Mouse (Mus musculus) hindbrain, embryonic 13.5 days (tissue): Measurements from ENCODE around the gene Slc25a39. TPM values are rescaled to one million over a fixed set of nuclear protein-coding genes. Genes with fewer than 3 reads are reported as not detected.
"Not testable (repeated sequence)": the region's sequence is repeated elsewhere in the genome, so short reads cannot be mapped to it uniquely, and the experiment has no call there.

ENCODE experiments used
- ATAC-seq: fragments of 200-750 bp; cut with Nextera tagmentation; 2 replicates; pipeline ENCODE4 v1.8.0; 2017; ENCODE audit warnings: moderate TSS enrichment; ENCODE audit not compliant: low FRiP score
- H3K27ac ChIP-seq: fragments of 300-500 bp; sonication (generic); 2 replicates; pipeline ENCODE4 v1.5.1; 2015; ENCODE audit warnings: inconsistent platforms, mild to moderate bottlenecking, moderate library complexity
- H3K27me3 ChIP-seq: fragments of 300-500 bp; sonication (generic); 2 replicates; pipeline ENCODE4 v1.6.1; 2015; ENCODE audit warnings: mild to moderate bottlenecking, inconsistent platforms
- H3K36me3 ChIP-seq: fragments of 300-500 bp; sonication (generic); 2 replicates; pipeline ENCODE4 v1.6.1; 2015; ENCODE audit warnings: mild to moderate bottlenecking, inconsistent platforms
- H3K4me1 ChIP-seq: fragments of 300-500 bp; sonication (generic); replicated peaks from 2 replicates; pipeline ENCODE4 v1.6.1; 2015; ENCODE audit warnings: inconsistent platforms
- H3K4me2 ChIP-seq: fragments of 300-500 bp; sonication (generic); 2 replicates; pipeline ENCODE4 v1.6.1; 2015; ENCODE audit warnings: inconsistent platforms, mild to moderate bottlenecking, moderate library complexity
- H3K4me3 ChIP-seq: fragments of 300-500 bp; sonication (generic); 2 replicates; pipeline ENCODE4 v1.5.1; 2015; ENCODE audit warnings: mild to moderate bottlenecking, inconsistent platforms
- H3K9ac ChIP-seq: fragments of 300-500 bp; sonication (generic); 2 replicates; pipeline ENCODE4 v1.6.1; 2015; ENCODE audit warnings: mild to moderate bottlenecking, inconsistent platforms
- H3K9me3 ChIP-seq: fragments of 300-500 bp; sonication (generic); 2 replicates; pipeline ENCODE4 v1.6.1; 2016; ENCODE audit warnings: inconsistent platforms
- WGBS: fragments of 180-500 bp; shearing (Covaris S2); methylation state at CpG from one replicate; pipeline ENCODE4 v1.1.7; 2015; 5-methylcytosine and 5-hydroxymethylcytosine counted together
- polyA plus RNA-seq: library from polyadenylated mRNA; unstranded; fragments of >200 nt; fragmentation: Nextera tagmentation; extraction: Ambion mirVana; gene quantifications from 2 replicates; pipeline ENCODE4 v1.2.1, GENCODE M21; 2015

Slc25a39 gene
- polyA plus RNA-seq, 1 experiment from 2014 or later, result 147 TPM

DNA sequence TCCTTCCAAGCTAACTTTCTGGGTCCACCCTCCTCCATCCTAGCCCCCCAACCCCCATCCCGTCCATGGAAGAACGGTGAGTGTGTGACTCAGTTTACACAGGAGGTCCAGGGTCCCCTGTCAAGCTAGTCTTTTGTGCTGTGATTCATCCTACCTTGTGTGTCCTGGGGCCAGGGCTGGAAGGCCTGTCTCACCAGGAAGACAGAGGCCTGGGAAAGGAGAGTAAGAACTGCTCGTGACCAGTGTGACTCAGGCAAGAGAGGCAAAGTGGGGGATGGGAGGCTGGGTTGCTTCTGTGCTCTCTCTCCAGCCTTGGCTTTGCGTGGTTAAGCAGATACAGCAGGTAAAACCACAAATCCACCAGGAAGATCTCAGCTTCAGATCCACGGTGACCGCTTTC lies 16.9 kb upstream of the Slc25a39 start:
- Histone ChIP-seq H3K27ac (no peak overlapping the region), H3K27me3 (0 out of 2 replicates have a peak, but pooled peaks cover 10% of the 10 kb centered on the region), H3K4me3 (no peak overlapping the region), H3K36me3 (no peaks in the 10 kb centered on the region), H3K4me1 (peaks cover 5% of the 10 kb centered on the region), H3K9ac (no peak overlapping the region), H3K4me2 (no peak overlapping the region), H3K9me3 (no peaks in the 10 kb centered on the region)
- no peak for ATAC-seq
- WGBS, result 83% methylated on average over 6 of the region's 6 CpGs

- Histone ChIP-seq H3K9me3 (no peaks in the 10 kb centered on the region), H3K4me1 (no peaks in the 10 kb centered on the region), H3K36me3 (no peaks in the 10 kb centered on the region), H3K4me2 (no peak overlapping the region), H3K27me3 (0 out of 2 replicates have a peak, but pooled peaks cover 3% of the 10 kb centered on the region), H3K27ac (no peak overlapping the region), H3K9ac (no peak overlapping the region), H3K4me3 (no peak overlapping the region)
- 56% methylated on average over 8 of the region's 8 CpGs for WGBS
- ATAC-seq, result no peak
Observed at GRCm38 (mm10) chr11:102421559-102421958, 13.8 kb upstream of the Slc25a39 start.

- Histone ChIP-seq H3K9ac (no peak overlapping the region), H3K27ac (no peak overlapping the region), H3K9me3 (no peaks in the 10 kb centered on the region), H3K4me2 (no peak overlapping the region), H3K4me3 (no peak overlapping the region), H3K36me3 (no peaks in the 10 kb centered on the region), H3K4me1 (no peaks in the 10 kb centered on the region), H3K27me3 (0 out of 2 replicates have a peak, but pooled peaks cover 7% of the 10 kb centered on the region)
- no peak for ATAC-seq
Observed at GRCm38 (mm10) chr11:102418887-102419286, 11.1 kb upstream of the Slc25a39 start.

GRCm38 (mm10) chr11:102417160-102417559 lies 9.4 kb upstream of the Slc25a39 start:
- Histone ChIP-seq H3K4me2 (no peak overlapping the region), H3K9ac (no peak overlapping the region), H3K27me3 (0 out of 2 replicates have a peak, but pooled peaks cover 7% of the 10 kb centered on the region), H3K27ac (no peak overlapping the region), H3K4me1 (no peaks in the 10 kb centered on the region), H3K36me3 (no peaks in the 10 kb centered on the region), H3K4me3 (no peak overlapping the region), H3K9me3 (no peaks in the 10 kb centered on the region)
- ATAC-seq, result no peak
- whole genome bisulfite sequencing, result 85% methylated on average over 1 of the region's 1 CpGs

- Histone ChIP-seq H3K4me1 (no peaks in the 10 kb centered on the region), H3K36me3 (no peaks in the 10 kb centered on the region), H3K4me2 (no peak overlapping the region), H3K9me3 (no peaks in the 10 kb centered on the region), H3K4me3 (no peak overlapping the region), H3K9ac (no peak overlapping the region), H3K27me3 (0 out of 2 replicates have a peak, but pooled peaks cover 3% of the 10 kb centered on the region), H3K27ac (no peak overlapping the region)
- WGBS, result 78% methylated on average over 10 of the region's 10 CpGs
- ATAC-seq, result no peak
Observed at GRCm38 (mm10) chr11:102415034-102415802, 7.5 kb upstream of the Slc25a39 start.

DNA sequence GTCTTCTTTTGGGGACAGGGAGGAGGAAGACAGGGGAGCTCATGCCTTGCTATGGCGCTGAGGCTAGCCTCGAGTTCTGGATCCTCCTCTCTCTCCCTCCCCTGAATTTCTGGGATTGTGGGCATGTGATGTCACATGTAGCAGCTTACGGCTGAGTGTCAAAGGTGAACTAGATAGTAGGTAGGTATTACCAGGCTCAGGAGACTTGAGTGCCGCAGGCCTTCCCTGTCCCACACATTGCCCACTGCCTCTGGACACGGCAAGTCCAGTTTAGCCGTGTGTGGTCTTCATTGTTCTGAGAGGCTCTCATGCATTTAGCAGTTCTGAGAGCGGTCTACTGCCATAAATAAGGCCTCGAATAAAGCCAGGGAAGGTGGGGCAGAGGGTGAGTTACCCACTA lies 5.3 kb upstream of the Slc25a39 start:
- 79% methylated on average over 8 of the region's 8 CpGs for WGBS
- ATAC-seq, result no peak
- H3K9ac ChIP-seq, result no peak overlapping the region
- no peaks in the 10 kb centered on the region for H3K9me3 ChIP-seq
- H3K27ac ChIP-seq, result no peak overlapping the region
- no peaks in the 10 kb centered on the region for H3K36me3 ChIP-seq
- peaks cover under 1% of the 10 kb centered on the region for H3K4me1 ChIP-seq
- H3K4me3 ChIP-seq, result no peak overlapping the region
- 0 out of 2 replicates have a peak, but pooled peaks cover 3% of the 10 kb centered on the region for H3K27me3 ChIP-seq
- no peak overlapping the region for H3K4me2 ChIP-seq

GRCm38 (mm10) chr11:102411704-102412103 lies 4.0 kb upstream of the Slc25a39 start:
- H3K36me3 ChIP-seq, result no peaks in the 10 kb centered on the region
- H3K9me3 ChIP-seq, result no peaks in the 10 kb centered on the region
- no peak overlapping the region for H3K27ac ChIP-seq
- H3K27me3 ChIP-seq, result 0 out of 2 replicates have a peak, but pooled peaks cover 3% of the 10 kb centered on the region
- peaks cover 9% of the 10 kb centered on the region for H3K4me1 ChIP-seq
- no peak overlapping the region for H3K4me3 ChIP-seq
- WGBS, result 9% methylated on average over 11 of the region's 11 CpGs
- H3K4me2 ChIP-seq, result no peak overlapping the region
- ATAC-seq, result no peak
- no peak overlapping the region for H3K9ac ChIP-seq

DNA sequence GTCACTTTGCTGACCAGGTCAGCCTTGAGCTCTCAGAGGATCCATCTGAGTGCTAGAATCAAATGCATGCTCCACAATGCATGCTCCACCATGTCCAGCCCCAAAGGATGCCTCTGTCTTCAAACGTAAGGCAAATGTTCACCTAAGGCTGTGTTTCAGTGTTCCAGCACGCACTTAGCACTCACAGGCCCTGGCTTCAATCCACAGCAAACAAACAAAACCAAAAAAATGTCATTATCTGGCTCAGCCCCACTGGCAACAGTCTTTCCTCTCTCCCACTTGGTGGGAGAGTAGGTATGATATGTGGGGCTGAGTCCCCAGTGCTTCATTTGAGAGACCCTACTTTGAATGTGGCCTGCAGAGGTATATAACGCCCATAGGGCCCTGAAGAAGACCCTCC lies 3.3 kb upstream of the Slc25a39 start:
- WGBS, result 84% methylated on average over 3 of the region's 3 CpGs
- Histone ChIP-seq H3K36me3 (no peaks in the 10 kb centered on the region), H3K9ac (no peak overlapping the region), H3K4me3 (no peak overlapping the region), H3K4me2 (no peak overlapping the region), H3K27me3 (0 out of 2 replicates have a peak, but pooled peaks cover 3% of the 10 kb centered on the region), H3K9me3 (no peaks in the 10 kb centered on the region), H3K4me1 (peaks cover 16% of the 10 kb centered on the region), H3K27ac (no peak overlapping the region)
- no peak for ATAC-seq

GRCm38 (mm10) chr11:102410345-102410744 lies 2.6 kb upstream of the Slc25a39 start:
- not testable (repeated sequence) for H3K27ac ChIP-seq, ATAC-seq
- WGBS, result 97% methylated on average over 3 of the region's 3 CpGs

GRCm38 (mm10) chr11:102409795-102410330 lies 2.1 kb upstream of the Slc25a39 start:
- H3K4me3 ChIP-seq, result no peak overlapping the region
- peaks cover 1% of the 10 kb centered on the region for H3K36me3 ChIP-seq
- H3K27me3 ChIP-seq, result no peaks in the 10 kb centered on the region
- ATAC-seq, result no peak
- H3K4me1 ChIP-seq, result peaks cover 28% of the 10 kb centered on the region
- no peaks in the 10 kb centered on the region for H3K9me3 ChIP-seq
- WGBS, result 95% methylated on average over 3 of the region's 3 CpGs
- no peak overlapping the region for H3K27ac ChIP-seq
- H3K9ac ChIP-seq, result no peak overlapping the region
- H3K4me2 ChIP-seq, result no peak overlapping the region

More at GRCm38 (mm10) chr11:102410345-102410744, 2.6 kb upstream of the Slc25a39 start:
- not testable (repeated sequence) for H3K4me2 ChIP-seq, H3K9me3 ChIP-seq, H3K36me3 ChIP-seq, H3K9ac ChIP-seq, H3K27me3 ChIP-seq, H3K4me3 ChIP-seq
- peaks cover 23% of the 10 kb centered on the region for H3K4me1 ChIP-seq

GRCm38 (mm10) chr11:102408888-102409794 lies 1.4 kb upstream of the Slc25a39 start:
- Histone ChIP-seq H3K27me3 (no peaks in the 10 kb centered on the region), H3K27ac (peak overlapping the region; percentile 60), H3K9ac (no peak overlapping the region; the same call in 1 of the 2 replicates), H3K36me3 (peaks cover 8% of the 10 kb centered on the region), H3K4me1 (peaks cover 34% of the 10 kb centered on the region), H3K4me2 (peak overlapping the region; percentile 93), H3K4me3 (peak overlapping the region; percentile 77), H3K9me3 (no peaks in the 10 kb centered on the region)
- 45% methylated on average over 15 of the region's 15 CpGs for WGBS
- no peak for ATAC-seq

DNA sequence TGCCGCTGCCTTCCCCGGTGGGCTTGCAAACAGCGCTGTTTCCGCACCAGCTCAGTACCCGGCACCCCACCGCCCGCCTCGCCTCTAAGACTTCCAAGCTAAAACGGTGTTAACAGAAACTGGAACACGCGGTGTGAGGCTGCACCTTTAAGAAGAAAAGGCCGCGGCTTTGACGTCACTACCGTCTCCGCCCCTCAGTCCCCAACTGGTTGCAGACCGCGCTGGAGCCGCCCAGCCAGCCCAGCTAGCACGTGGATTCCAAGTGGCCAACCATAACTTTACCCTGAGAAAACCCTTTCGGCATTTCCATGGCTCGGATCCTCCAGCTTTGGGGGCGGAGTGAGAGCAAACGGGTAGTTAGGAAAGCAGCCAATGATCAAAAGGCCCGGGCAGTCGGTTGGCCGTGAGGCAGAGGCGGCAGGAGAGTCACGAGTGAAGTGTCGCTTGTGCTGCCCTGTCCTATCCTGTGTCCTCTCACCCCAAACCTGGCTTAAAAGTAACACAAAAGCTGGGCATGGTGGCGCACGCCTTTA lies 664 bp upstream of the Slc25a39 start:
- no peaks in the 10 kb centered on the region for H3K27me3 ChIP-seq
- H3K27ac ChIP-seq, result peak overlapping the region; percentile 92
- H3K36me3 ChIP-seq, result peaks cover 16% of the 10 kb centered on the region
- H3K9me3 ChIP-seq, result no peaks in the 10 kb centered on the region
- H3K4me3 ChIP-seq, result peak overlapping the region; percentile 77
- H3K4me1 ChIP-seq, result peaks cover 34% of the 10 kb centered on the region
- under 1% methylated on average over 32 of the region's 32 CpGs for WGBS
- no peak overlapping the region; the same call in 1 of the 2 replicates for H3K9ac ChIP-seq
- peak; percentile 89 for ATAC-seq
- peak overlapping the region; percentile 93 for H3K4me2 ChIP-seq
